Mouse (Mus musculus) adrenal gland, postnatal 36 days (tissue): ENCODE data around the gene Wdr62. TPM values are rescaled to one million over a fixed set of nuclear protein-coding genes. Genes with fewer than 3 reads are reported as not detected.
"Not testable (repeated sequence)": the region's sequence is repeated elsewhere in the genome, so short reads cannot be mapped to it uniquely, and the experiment has no call there.

Experiments used
- DNase-seq, 2 experiments: peaks; one replicate each; pipeline ENCODE4 v3.0.0; 2021; ENCODE audit warnings: mixed read lengths in 1 of 2
- total RNA-seq, 2 experiments: library from RNA; stranded (reverse); gene quantifications; 2 replicates each; pipeline ENCODE4 v1.2.3; 2021

Gene Wdr62
- total RNA-seq, 2 experiments from 2014 or later, result 4.6 to 5.7 TPM

DNA sequence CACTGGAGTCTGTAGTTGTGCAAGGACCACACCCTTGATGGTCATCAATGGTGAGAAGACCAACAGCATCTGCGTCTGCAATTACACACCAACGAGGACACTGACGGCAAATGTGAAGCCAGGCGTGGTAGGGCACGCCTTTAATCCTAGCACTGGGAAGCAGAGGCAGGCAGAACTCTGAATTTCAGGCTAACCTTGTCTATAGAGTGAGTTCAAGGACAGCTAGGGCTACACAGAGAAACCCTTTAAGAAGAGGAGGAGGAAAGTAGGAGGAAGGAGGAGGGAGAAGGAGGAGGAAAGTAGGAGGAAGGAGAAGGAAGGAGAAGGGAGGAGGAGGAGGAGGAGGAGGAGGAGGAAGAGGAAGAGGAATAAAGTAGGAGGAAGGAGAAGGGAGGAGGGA lies 14.7 kb downstream of the Wdr62 start:
- DNase-seq, result no peak

DNA sequence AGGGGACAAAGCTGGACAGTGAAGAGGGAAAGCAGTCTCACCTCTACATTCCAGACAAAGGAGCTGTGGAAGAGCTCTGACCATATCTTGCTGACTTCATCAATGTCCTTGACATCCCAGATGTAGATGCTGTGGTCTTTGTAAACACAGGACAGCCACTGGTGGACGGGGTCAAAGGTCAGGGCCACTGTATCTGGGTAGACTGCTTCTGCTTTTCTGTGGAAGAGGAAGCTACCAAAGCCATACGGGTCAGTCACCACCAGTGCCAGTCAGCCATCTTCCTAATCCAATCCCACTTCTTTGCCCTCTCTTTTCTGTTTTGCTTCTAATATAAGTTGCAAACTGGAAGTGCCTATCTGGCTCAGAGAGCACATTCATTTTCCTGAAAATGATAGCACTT lies 15.2 kb downstream of the Wdr62 start:
- peak in 1 of 2 experiments; percentile 40 for DNase-seq

- DNase-seq, result peak; percentile 24 to 59
Observed at GRCm38 (mm10) chr7:30251956-30252954, 28.0 kb downstream of the Wdr62 start.

- DNase-seq, result not testable (repeated sequence)
Observed at GRCm38 (mm10) chr7:30237374-30237773, 42.8 kb downstream of the Wdr62 start.

DNA sequence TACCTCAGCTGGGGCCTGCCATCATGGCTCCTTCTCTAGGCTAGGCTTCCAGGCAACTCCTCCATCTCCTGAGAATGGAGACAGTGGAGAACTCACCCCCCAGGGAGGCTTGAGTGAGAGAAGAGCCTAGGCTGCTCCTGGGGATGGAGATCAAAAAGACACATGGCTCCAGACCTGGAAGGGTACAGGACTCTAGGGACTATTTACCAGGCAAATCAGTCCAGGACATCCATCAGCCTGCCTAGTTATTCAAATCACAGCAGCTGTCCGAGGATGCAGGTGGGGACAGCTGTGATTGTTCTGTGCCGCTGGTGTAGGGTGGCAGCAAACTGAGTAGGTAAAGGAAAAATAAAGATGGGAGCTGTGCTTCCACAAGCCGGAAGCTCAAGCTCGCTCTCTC lies 44.6 kb downstream of the Wdr62 start, which contains the start of gene Ovol3:
Gene Ovol3, minus strand, starts transcription at position 101 of the 400 bp plus-strand sequence.
- DNase-seq, result no peak

- no peak for DNase-seq
Observed at GRCm38 (mm10) chr7:30235091-30235490, 45.1 kb downstream of the Wdr62 start.

DNA sequence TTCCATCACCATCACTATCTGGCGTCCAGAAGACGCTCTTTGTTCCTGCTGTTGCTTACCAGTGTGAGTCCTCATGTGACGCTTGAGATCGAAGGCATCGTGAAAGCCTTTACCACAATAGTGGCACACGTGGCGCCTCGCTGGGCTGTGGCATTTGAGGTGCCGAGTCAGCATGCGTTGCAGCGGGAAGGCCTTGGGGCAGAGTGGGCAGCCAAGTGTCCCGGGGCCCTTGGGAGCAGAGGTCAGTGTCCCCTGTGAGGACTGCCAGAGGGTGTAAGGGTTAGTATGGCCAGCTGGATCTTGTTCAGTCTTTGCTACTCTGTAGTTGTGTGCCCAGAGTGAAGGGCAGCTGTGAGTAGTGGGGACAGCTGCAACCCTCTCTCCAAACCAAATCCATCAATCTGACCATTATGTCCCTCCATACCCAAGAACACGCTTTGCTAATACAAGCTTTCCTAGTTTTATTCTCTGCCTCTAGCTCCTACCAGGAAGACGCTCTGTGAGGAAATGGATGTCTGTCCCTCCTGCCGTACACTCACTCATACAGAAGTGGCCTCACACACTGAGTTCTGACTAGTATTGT lies 45.9 kb downstream of the Wdr62 start:
- DNase-seq, result peak in 1 of 2 experiments; percentile 51

- peak in 1 of 2 experiments; percentile 27 for DNase-seq
Observed at GRCm38 (mm10) chr7:30233387-30233786, 46.8 kb downstream of the Wdr62 start.

DNA sequence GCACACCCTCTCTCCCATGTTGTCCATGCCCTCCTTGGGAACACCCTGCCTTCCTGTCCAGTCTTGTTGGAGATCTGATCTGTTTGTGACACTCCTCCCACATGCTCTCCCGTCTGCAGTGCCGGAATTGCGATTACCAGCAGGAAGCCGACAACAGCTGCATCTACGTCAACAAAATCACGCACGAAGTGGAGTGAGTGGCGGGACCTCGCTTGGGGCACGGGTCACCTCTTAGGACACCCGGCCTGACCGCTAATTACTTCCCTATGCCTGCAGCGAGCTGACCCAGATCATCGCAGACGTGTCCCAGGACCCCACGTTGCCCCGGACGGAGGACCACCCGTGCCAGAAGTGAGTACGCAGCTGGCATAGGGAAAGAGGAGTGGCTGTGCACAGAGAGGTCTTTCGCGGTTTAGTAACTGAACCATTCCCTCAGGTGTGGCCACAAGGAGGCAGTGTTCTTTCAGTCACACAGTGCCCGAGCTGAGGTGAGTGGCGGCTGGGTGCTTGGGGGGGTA lies 47.5 kb downstream of the Wdr62 start:
- peak; percentile 57 to 74 for DNase-seq

GRCm38 (mm10) chr7:30231669-30232454 lies 48.4 kb downstream of the Wdr62 start, which contains the start of the genes Polr2i and Tbcb:
TSS of gene Polr2i (plus strand) at chr7:30231948.
TSS of gene Tbcb (minus strand) at chr7:30232272.
- peak; percentile 97 to 98 for DNase-seq

- no peak for DNase-seq
Observed at GRCm38 (mm10) chr7:30231328-30231668, 48.9 kb downstream of the Wdr62 start.

DNA sequence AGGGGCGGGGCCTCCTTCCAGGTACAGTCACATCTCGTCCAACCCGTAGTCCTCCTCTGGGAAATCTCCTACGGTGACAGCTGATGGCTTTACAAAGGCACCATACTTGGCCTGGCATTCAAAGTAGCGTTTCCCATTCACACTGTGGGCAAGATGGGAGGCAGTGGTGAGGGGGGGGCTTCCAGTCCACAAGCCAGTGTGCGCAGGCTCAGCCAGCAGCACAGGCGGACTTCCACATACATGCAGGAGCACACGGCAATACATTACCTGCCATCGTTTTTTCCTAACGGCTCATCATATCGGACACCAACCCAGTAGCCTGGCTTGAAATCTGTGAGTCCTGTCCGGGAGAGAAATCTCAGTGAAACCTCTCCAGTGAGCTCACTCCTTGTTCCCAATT lies 56.0 kb downstream of the Wdr62 start:
- DNase-seq, result no peak

DNA sequence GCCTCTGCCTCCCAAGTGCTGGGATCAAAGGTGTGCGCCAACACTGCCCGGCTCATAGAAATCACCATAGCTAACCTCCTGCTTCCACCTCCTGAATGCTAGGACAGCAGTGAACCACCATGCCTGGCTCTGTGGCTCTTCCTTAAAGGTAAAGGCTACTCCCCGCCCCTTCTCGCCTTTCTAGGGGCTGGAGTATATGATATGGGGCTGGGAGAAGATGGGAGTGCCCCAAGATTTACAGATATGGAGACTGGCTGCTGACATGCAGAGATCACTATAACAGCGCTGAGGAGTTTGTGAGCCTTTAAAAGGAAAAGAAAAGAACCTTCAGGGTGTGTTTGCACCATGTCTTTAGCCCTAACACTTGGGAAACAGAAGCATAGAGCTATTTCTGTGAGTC lies 58.0 kb downstream of the Wdr62 start:
- DNase-seq, result no peak

DNA sequence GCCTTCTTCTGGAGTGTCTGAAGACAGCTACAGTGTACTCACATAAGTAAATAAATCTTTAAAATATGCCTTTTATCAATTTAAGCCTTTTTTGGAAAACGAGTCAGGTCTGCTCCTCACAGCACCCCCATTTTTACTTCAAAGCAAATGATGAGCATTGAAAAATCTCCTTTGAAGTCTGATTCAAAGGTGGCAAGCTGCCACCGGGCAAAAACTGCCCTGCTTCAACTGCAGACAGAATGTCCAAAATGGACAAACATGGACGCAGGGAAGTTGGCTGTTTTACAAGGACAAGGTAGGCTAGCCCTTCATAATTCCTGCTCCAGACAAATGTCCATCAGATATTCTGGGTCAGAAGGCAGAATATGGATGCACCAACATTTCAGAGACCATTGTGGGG lies 58.8 kb downstream of the Wdr62 start:
- DNase-seq, result peak in 1 of 2 experiments; percentile 45

DNA sequence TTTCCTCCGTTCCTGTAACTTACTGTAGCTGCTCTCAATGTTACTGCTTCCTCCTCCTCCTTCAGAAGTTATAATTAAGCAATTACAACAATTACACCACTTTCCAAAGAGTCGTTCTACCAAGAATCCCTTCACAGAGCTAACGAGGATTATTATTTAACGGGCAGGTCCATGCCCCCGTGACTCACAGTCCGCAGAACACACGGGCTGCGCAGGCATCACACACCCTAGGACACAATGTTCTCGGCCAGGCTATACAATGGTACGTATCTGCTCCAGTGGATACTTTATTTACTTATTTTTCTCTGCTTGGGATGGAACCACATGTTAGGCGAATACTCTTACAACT lies 60.2 kb downstream of the Wdr62 start:
- no peak for DNase-seq

DNA sequence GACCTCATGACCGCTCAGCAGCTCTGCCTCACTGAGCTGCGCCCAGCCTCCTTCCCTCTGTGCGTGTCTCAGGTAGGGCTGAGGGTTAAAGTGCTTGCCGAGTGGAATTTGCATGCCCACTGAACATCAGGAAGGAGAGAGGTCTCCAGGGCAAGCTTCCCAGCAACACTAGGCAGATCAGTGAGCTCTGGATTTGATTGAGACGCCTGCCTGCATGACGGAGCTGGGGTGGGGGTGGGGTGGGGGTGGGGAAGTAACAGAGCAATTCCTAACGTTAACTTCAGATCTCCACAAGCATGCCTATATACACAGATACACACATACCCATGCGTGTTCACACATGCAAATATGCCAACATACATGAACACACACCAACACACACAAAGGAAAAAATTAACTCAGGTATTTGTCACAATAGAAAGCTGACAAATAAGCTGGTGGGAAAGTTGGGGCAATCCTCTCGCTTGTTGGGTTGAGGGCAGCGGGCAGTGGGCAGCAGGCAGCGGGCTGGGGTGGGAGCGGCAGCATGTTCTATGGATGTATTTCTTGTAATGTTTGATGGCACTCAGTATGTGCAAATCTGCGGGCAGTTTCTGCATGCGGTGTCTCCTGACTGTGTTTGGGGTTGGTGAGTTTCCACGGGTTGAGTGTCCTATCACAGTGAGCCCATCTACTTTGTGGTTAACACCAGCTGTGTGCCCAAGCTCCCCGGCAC lies 60.8 kb downstream of the Wdr62 start:
- DNase-seq, result peak; percentile 47 to 79

GRCm38 (mm10) chr7:30217277-30217676 lies 62.9 kb downstream of the Wdr62 start:
- no peak for DNase-seq

GRCm38 (mm10) chr7:30216723-30217151 lies 63.5 kb downstream of the Wdr62 start:
- peak; percentile 79 to 88 for DNase-seq

DNA sequence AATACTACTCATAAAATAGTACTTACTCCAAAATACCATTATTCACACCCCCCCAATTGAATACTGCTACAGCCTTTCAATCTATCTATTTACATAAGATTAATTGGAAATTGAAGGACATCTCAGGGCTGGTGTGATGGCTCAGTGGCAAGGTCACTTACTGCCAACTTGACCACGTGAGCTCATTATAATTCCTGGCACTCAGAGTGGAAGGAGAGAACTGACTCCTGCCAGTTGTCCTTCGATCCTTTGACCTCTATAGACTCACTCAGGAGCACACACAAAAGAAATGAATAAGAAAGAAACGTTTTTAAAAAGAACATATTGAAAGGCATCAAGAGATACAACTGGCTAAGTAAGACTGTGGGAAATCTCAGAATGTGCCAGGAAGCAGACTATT lies 64.3 kb downstream of the Wdr62 start:
- DNase-seq, result peak in 1 of 2 experiments; percentile 39

GRCm38 (mm10) chr7:30213881-30214280 lies 66.3 kb downstream of the Wdr62 start:
- DNase-seq, result peak; percentile 48 to 58

DNA sequence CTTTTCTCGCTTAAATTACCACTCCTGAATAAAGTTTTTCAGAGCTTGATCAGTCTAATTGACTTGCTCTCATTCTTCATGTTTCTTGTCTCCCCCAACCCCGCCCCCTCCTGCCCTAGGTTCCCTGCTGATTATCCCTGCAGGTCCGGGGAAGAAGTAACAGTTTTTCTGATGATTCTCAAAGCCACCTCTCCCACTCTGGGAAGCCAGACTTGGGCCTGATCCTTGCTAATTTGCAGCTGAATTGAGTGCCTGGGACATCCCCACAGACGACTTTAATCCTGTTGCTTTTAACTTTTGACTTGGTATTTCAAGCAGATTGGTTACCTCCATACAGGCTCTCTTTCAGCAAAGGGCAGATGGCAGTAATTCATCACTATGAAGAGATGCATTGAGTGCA lies 69.2 kb downstream of the Wdr62 start:
- DNase-seq, result no peak
